Mouse (Mus musculus) CH12.LX (cell line): ENCODE measurements around the gene Pkd1l2.

Experiments
- CHD2 ChIP-seq: IDR thresholded peaks from 2 replicates; pipeline ENCODE4 v1.6.1; 2011; ENCODE audit warnings: low read length, improper control_type of control experiment
- CTCF ChIP-seq, 2 experiments: IDR thresholded peaks in 1 of 2; conservative IDR thresholded peaks in 1 of 2; 2 replicates each; pipeline ENCODE4 v1.5.1; 2011 to 2012; ENCODE audit warnings: low read depth in 2 of 2, low read length in 2 of 2, improper control_type of control experiment in 1 of 2, inconsistent platforms in 1 of 2, mild to moderate bottlenecking in 1 of 2, moderate library complexity in 1 of 2
- EP300 ChIP-seq: IDR thresholded peaks from 2 replicates; pipeline ENCODE4 v1.6.1; 2011; ENCODE audit warnings: low read length, improper control_type of control experiment
- HCFC1 ChIP-seq: IDR thresholded peaks from 2 replicates; pipeline ENCODE4 v1.6.1; 2012; ENCODE audit warnings: low read depth, mild to moderate bottlenecking, inconsistent platforms, low read length, improper control_type of control experiment
- MAFK ChIP-seq: IDR thresholded peaks from 2 replicates; pipeline ENCODE4 v1.6.1; 2011; ENCODE audit warnings: low read length, improper control_type of control experiment; ENCODE audit not compliant: insufficient replicate concordance
- MEF2A ChIP-seq: IDR thresholded peaks from 2 replicates; pipeline ENCODE4 v1.6.1; 2014; ENCODE audit warnings: low read depth, mild to moderate bottlenecking, inconsistent platforms, low read length, improper control_type of control experiment, borderline replicate concordance
- POLR2A ChIP-seq: IDR thresholded peaks from 2 replicates; pipeline ENCODE4 v1.6.1; 2011; ENCODE audit warnings: low read depth, mild to moderate bottlenecking, improper control_type of control experiment, low read length
- SIN3A ChIP-seq: IDR thresholded peaks from 2 replicates; pipeline ENCODE4 v1.6.1; 2012; ENCODE audit warnings: low read length, improper control_type of control experiment, inconsistent platforms
- SMC3 ChIP-seq: IDR thresholded peaks from 2 replicates; pipeline ENCODE4 v1.6.1; 2011; ENCODE audit warnings: low read depth, low read length, improper control_type of control experiment
- TBP ChIP-seq: conservative IDR thresholded peaks from 2 replicates; pipeline ENCODE4 v1.6.1; 2011; ENCODE audit warnings: low read depth, low read length, improper control_type of control experiment
- USF1 ChIP-seq: IDR thresholded peaks from 2 replicates; pipeline ENCODE4 v1.6.1; 2014; ENCODE audit warnings: low read depth, mild to moderate bottlenecking, inconsistent platforms, low read length, improper control_type of control experiment
- USF2 ChIP-seq: conservative IDR thresholded peaks from 2 replicates; pipeline ENCODE4 v1.6.1; 2011; ENCODE audit warnings: low read depth, low read length, improper control_type of control experiment
- ZC3H11A ChIP-seq: IDR thresholded peaks from 2 replicates; pipeline ENCODE4 v1.6.1; 2012; ENCODE audit warnings: low read depth, mild to moderate bottlenecking, inconsistent platforms, low read length, improper control_type of control experiment
- ZMIZ1 ChIP-seq: IDR thresholded peaks from 2 replicates; pipeline ENCODE4 v1.6.1; 2012; ENCODE audit warnings: low read depth, mild to moderate bottlenecking, inconsistent platforms, low read length, improper control_type of control experiment

- TF ChIP-seq CHD2 (no peak), ZMIZ1 (no peak), ZC3H11A (no peak), SIN3A (no peak), CTCF (conservative IDR thresholded peaks at IDR 0.05 in 1 of 2, IDR thresholded peaks at IDR 0.05 in 1 of 2; ENCODE audit: low read depth in 2 of 2, low read length in 2 of 2) (no peak), TBP (no peak), USF1 (no peak), EP300 (no peak), USF2 (no peak), POLR2A (no peak), SMC3 (no peak), MAFK (no peak), HCFC1 (no peak), MEF2A (no peak)
Measured at GRCm38 (mm10) chr8:117068294-117068693, 14.0 kb downstream of the Pkd1l2 start.
